Mouse (Mus musculus) small intestine, adult 2 months (tissue): ENCODE results near the gene Palm2. TPM values are rescaled to one million over a fixed set of nuclear protein-coding genes. Genes with fewer than 3 reads are reported as not detected.

Source experiments
- H3K27ac ChIP-seq: fragments of 200-500 bp; 2 replicates; pipeline ENCODE4 v1.5.1; 2012; ENCODE audit warnings: low read depth, low read length, control low read depth, inconsistent platforms; ENCODE audit not compliant: insufficient read depth
- H3K27me3 ChIP-seq: fragments of 200-500 bp; 2 replicates; pipeline ENCODE4 v1.6.1; 2012; ENCODE audit warnings: mild to moderate bottlenecking, moderate library complexity, low read length, inconsistent platforms; ENCODE audit not compliant: control insufficient read depth, insufficient read depth
- H3K36me3 ChIP-seq: fragments of 200-500 bp; 2 replicates; pipeline ENCODE4 v1.6.1; 2012; ENCODE audit warnings: mild to moderate bottlenecking, low read length, control low read depth, inconsistent platforms; ENCODE audit not compliant: control insufficient read depth, insufficient read depth
- H3K4me1 ChIP-seq: fragments of 200-500 bp; 2 replicates; pipeline ENCODE4 v1.6.1; 2012; ENCODE audit warnings: low read length, inconsistent platforms, mixed read lengths; ENCODE audit not compliant: control insufficient read depth, insufficient read depth, insufficient read length
- H3K4me3 ChIP-seq: fragments of 200-500 bp; 2 replicates; pipeline ENCODE4 v1.5.1; 2012; ENCODE audit warnings: low read depth, mild to moderate bottlenecking, control low read depth, inconsistent platforms, low read length, moderate library complexity
- CTCF ChIP-seq: fragments of 200-500 bp; IDR thresholded peaks from 2 replicates; pipeline ENCODE4 v1.5.1; 2012; ENCODE audit warnings: low read depth, mild to moderate bottlenecking, control low read depth, inconsistent platforms, low read length, moderate library complexity, mixed read lengths; ENCODE audit not compliant: insufficient replicate concordance, insufficient read length; ENCODE audit errors: extremely low read depth
- POLR2A ChIP-seq: fragments of 200-500 bp; IDR thresholded peaks from 2 replicates; pipeline ENCODE4 v1.6.1; 2012; ENCODE audit warnings: low read depth, mild to moderate bottlenecking, control low read depth, inconsistent platforms, low read length, moderate library complexity
- whole genome bisulfite sequencing: fragments of 180-500 bp; shearing (Covaris S2); methylation state at CpG from one replicate; pipeline ENCODE4 v1.1.7; 2018; 5-methylcytosine and 5-hydroxymethylcytosine counted together
- polyA plus RNA-seq: library from polyadenylated mRNA; depleted of rRNA; stranded (reverse); fragments of >200 nt; gene quantifications from 2 replicates; pipeline ENCODE4 v1.2.3, GENCODE M21; 2012

The Palm2 gene
- polyA plus RNA-seq, 1 experiment, result 0.04 TPM

- Histone ChIP-seq H3K4me1 (no peaks in the 10 kb centered on the region), H3K27ac (no peak overlapping the region), H3K4me3 (peak overlapping the region; percentile 54), H3K36me3 (no peaks in the 10 kb centered on the region), H3K27me3 (no peaks in the 10 kb centered on the region)
- 43% methylated on average over 19 of the region's 19 CpGs for WGBS
- TF ChIP-seq CTCF, result no peak
- no peak for TF ChIP-seq POLR2A
Observed at GRCm38 (mm10) chr4:57568268-57569068, 134.4 kb downstream of the Palm2 start.

- no peaks in the 10 kb centered on the region for H3K36me3 ChIP-seq
- no peak overlapping the region for H3K4me3 ChIP-seq
- no peaks in the 10 kb centered on the region for H3K27me3 ChIP-seq
- WGBS, result 92% methylated on average over 4 of the region's 4 CpGs
- no peak overlapping the region for H3K27ac ChIP-seq
- TF ChIP-seq CTCF (no peak), POLR2A (no peak)
- H3K4me1 ChIP-seq, result no peaks in the 10 kb centered on the region
Observed at GRCm38 (mm10) chr4:57569069-57569355, 135.0 kb downstream of the Palm2 start.

GRCm38 (mm10) chr4:57569711-57570110 is 135.7 kb downstream of the Palm2 start:
- TF ChIP-seq CTCF, result no peak
- TF ChIP-seq POLR2A, result no peak
- no peaks in the 10 kb centered on the region for H3K4me1 ChIP-seq
- H3K27me3 ChIP-seq, result no peaks in the 10 kb centered on the region
- H3K36me3 ChIP-seq, result no peaks in the 10 kb centered on the region
- H3K27ac ChIP-seq, result no peak overlapping the region
- 0 out of 2 replicates have a peak overlapping the region, but pooled peaks have one; percentile 6 for H3K4me3 ChIP-seq
- WGBS, result 68% methylated on average over 6 of the region's 6 CpGs

GRCm38 (mm10) chr4:57570229-57570628 is 136.2 kb downstream of the Palm2 start:
- H3K4me3 ChIP-seq, result no peak overlapping the region
- WGBS, result 74% methylated on average over 3 of the region's 3 CpGs

GRCm38 (mm10) chr4:57574181-57574580 is 140.1 kb downstream of the Palm2 start:
- Histone ChIP-seq H3K27ac (0 out of 2 replicates have a peak overlapping the region, but pooled peaks have one; percentile 33), H3K4me3 (no peak overlapping the region), H3K27me3 (no peaks in the 10 kb centered on the region), H3K36me3 (no peaks in the 10 kb centered on the region), H3K4me1 (no peaks in the 10 kb centered on the region)
- 79% methylated on average over 3 of the region's 3 CpGs for WGBS
- no peak for TF ChIP-seq CTCF
- no peak for TF ChIP-seq POLR2A

More at GRCm38 (mm10) chr4:57570229-57570628, 136.2 kb downstream of the Palm2 start:
- Histone ChIP-seq H3K27ac (no peak overlapping the region), H3K36me3 (no peaks in the 10 kb centered on the region), H3K27me3 (no peaks in the 10 kb centered on the region), H3K4me1 (no peaks in the 10 kb centered on the region)
- TF ChIP-seq CTCF (no peak), POLR2A (no peak)

GRCm38 (mm10) chr4:57574646-57575045 is 140.6 kb downstream of the Palm2 start:
- Histone ChIP-seq H3K27ac (peak overlapping the region; percentile 33; the same call in 1 of the 2 replicates), H3K4me1 (no peaks in the 10 kb centered on the region), H3K36me3 (no peaks in the 10 kb centered on the region), H3K27me3 (no peaks in the 10 kb centered on the region), H3K4me3 (no peak overlapping the region)
- 72% methylated on average over 6 of the region's 6 CpGs for WGBS
- TF ChIP-seq POLR2A, result no peak
- no peak for TF ChIP-seq CTCF

GRCm38 (mm10) chr4:57575686-57576085 is 141.6 kb downstream of the Palm2 start:
- Histone ChIP-seq H3K36me3 (no peaks in the 10 kb centered on the region), H3K27me3 (no peaks in the 10 kb centered on the region), H3K4me3 (no peak overlapping the region), H3K27ac (no peak overlapping the region), H3K4me1 (no peaks in the 10 kb centered on the region)
- WGBS, result 58% methylated on average over 5 of the region's 5 CpGs
- TF ChIP-seq CTCF (no peak), POLR2A (no peak)
